Mouse (Mus musculus) midbrain, embryonic 13.5 days (tissue): ENCODE data around the gene Phb2. TPM values are rescaled to one million over a fixed set of nuclear protein-coding genes. Genes with fewer than 3 reads are reported as not detected.
"Not testable (repeated sequence)": the region's sequence is repeated elsewhere in the genome, so short reads cannot be mapped to it uniquely, and the experiment has no call there.

Experiments used
- ATAC-seq: fragments of 200-750 bp; cut with Nextera tagmentation; 2 replicates; pipeline ENCODE4 v1.8.0; 2017; ENCODE audit warnings: mild to moderate bottlenecking, moderate TSS enrichment, moderate library complexity
- H3K27ac ChIP-seq: fragments of 300-500 bp; sonication (generic); 2 replicates; pipeline ENCODE4 v1.5.1; 2015; ENCODE audit warnings: inconsistent platforms, mild to moderate bottlenecking, moderate library complexity
- H3K27me3 ChIP-seq: fragments of 300-500 bp; sonication (generic); 2 replicates; pipeline ENCODE4 v1.6.1; 2015; ENCODE audit warnings: mild to moderate bottlenecking, inconsistent platforms
- H3K36me3 ChIP-seq: fragments of 300-500 bp; sonication (generic); 2 replicates; pipeline ENCODE4 v1.6.1; 2015; ENCODE audit warnings: mild to moderate bottlenecking, inconsistent platforms
- H3K4me1 ChIP-seq: fragments of 300-500 bp; sonication (generic); replicated peaks from 2 replicates; pipeline ENCODE4 v1.6.1; 2015; ENCODE audit warnings: inconsistent platforms
- H3K4me2 ChIP-seq: fragments of 300-500 bp; sonication (generic); replicated peaks from 2 replicates; pipeline ENCODE4 v1.6.1; 2015; ENCODE audit warnings: moderate library complexity, mild to moderate bottlenecking, inconsistent platforms
- H3K4me3 ChIP-seq: fragments of 300-500 bp; sonication (generic); replicated peaks from 2 replicates; pipeline ENCODE4 v1.5.1; 2015; ENCODE audit warnings: mild to moderate bottlenecking, inconsistent platforms
- H3K9ac ChIP-seq: fragments of 300-500 bp; sonication (generic); replicated peaks from 2 replicates; pipeline ENCODE4 v1.6.1; 2015; ENCODE audit warnings: mild to moderate bottlenecking, inconsistent platforms
- H3K9me3 ChIP-seq: fragments of 300-500 bp; sonication (generic); 2 replicates; pipeline ENCODE4 v1.6.1; 2016; ENCODE audit warnings: mild to moderate bottlenecking, inconsistent platforms
- WGBS: fragments of 180-500 bp; shearing (Covaris S2); methylation state at CpG from one replicate; pipeline ENCODE4 v1.1.7; 2015; 5-methylcytosine and 5-hydroxymethylcytosine counted together
- polyA plus RNA-seq: library from polyadenylated mRNA; unstranded; fragments of >200 nt; fragmentation: Nextera tagmentation; extraction: Ambion mirVana; gene quantifications from 2 replicates; pipeline ENCODE4 v1.2.1, GENCODE M21; 2015

The Phb2 gene
- polyA plus RNA-seq, 1 experiment from 2014 or later = 276 TPM

- WGBS = 96% methylated on average over 7 of the region's 7 CpGs
- no peaks in the 10 kb centered on the region for H3K27me3 ChIP-seq
- ATAC-seq = no peak
Measured at GRCm38 (mm10) chr6:124678769-124679168, 33.4 kb upstream of the Phb2 start.

GRCm38 (mm10) chr6:124679486-124679885 is 32.6 kb upstream of the Phb2 start:
- WGBS = 96% methylated on average over 3 of the region's 3 CpGs
- no peak for ATAC-seq
- Histone ChIP-seq H3K4me1 (no peaks in the 10 kb centered on the region), H3K4me2 (no peak overlapping the region), H3K27ac (no peak overlapping the region), H3K9me3 (no peaks in the 10 kb centered on the region), H3K4me3 (no peak overlapping the region), H3K9ac (no peak overlapping the region), H3K36me3 (no peaks in the 10 kb centered on the region), H3K27me3 (no peaks in the 10 kb centered on the region)

More at GRCm38 (mm10) chr6:124678769-124679168, 33.4 kb upstream of the Phb2 start:
- no peak overlapping the region for H3K27ac ChIP-seq
- no peaks in the 10 kb centered on the region for H3K4me1 ChIP-seq
- no peak overlapping the region for H3K4me3 ChIP-seq
- no peak overlapping the region for H3K9ac ChIP-seq
- H3K9me3 ChIP-seq = no peaks in the 10 kb centered on the region
- H3K36me3 ChIP-seq = no peaks in the 10 kb centered on the region
- no peak overlapping the region for H3K4me2 ChIP-seq

- not testable (repeated sequence) for H3K36me3 ChIP-seq, H3K27ac ChIP-seq, H3K4me2 ChIP-seq, H3K9ac ChIP-seq, H3K27me3 ChIP-seq, H3K4me3 ChIP-seq, H3K4me1 ChIP-seq, H3K9me3 ChIP-seq, ATAC-seq
- WGBS = 55% methylated on average over 6 of the region's 6 CpGs
Measured at GRCm38 (mm10) chr6:124682291-124682690, 29.8 kb upstream of the Phb2 start.

- no peaks in the 10 kb centered on the region for H3K9me3 ChIP-seq
- no peak overlapping the region for H3K4me3 ChIP-seq
- H3K27ac ChIP-seq = no peak overlapping the region
- no peaks in the 10 kb centered on the region for H3K4me1 ChIP-seq
- H3K27me3 ChIP-seq = no peaks in the 10 kb centered on the region
- no peak for ATAC-seq
- H3K4me2 ChIP-seq = no peak overlapping the region
- H3K9ac ChIP-seq = no peak overlapping the region
- WGBS = 90% methylated on average over 14 of the region's 14 CpGs
- no peaks in the 10 kb centered on the region for H3K36me3 ChIP-seq
Measured at GRCm38 (mm10) chr6:124683591-124684417, 28.3 kb upstream of the Phb2 start.

GRCm38 (mm10) chr6:124685606-124686386 is 26.3 kb upstream of the Phb2 start:
- H3K9me3 ChIP-seq = no peaks in the 10 kb centered on the region
- no peak for ATAC-seq
- no peak overlapping the region for H3K9ac ChIP-seq
- no peak overlapping the region for H3K4me2 ChIP-seq
- no peaks in the 10 kb centered on the region for H3K36me3 ChIP-seq
- no peak overlapping the region for H3K4me3 ChIP-seq
- 90% methylated on average over 12 of the region's 12 CpGs for WGBS
- H3K27ac ChIP-seq = no peak overlapping the region
- no peaks in the 10 kb centered on the region for H3K4me1 ChIP-seq
- H3K27me3 ChIP-seq = no peaks in the 10 kb centered on the region

GRCm38 (mm10) chr6:124686644-124687043 is 25.5 kb upstream of the Phb2 start:
- not testable (repeated sequence) for H3K4me1 ChIP-seq, H3K4me2 ChIP-seq, H3K36me3 ChIP-seq, H3K9me3 ChIP-seq, H3K27ac ChIP-seq, ATAC-seq, H3K9ac ChIP-seq, H3K27me3 ChIP-seq, H3K4me3 ChIP-seq
- WGBS = 82% methylated on average over 1 of the region's 1 CpGs

- Histone ChIP-seq H3K36me3 (no peaks in the 10 kb centered on the region), H3K9ac (no peak overlapping the region), H3K4me2 (no peak overlapping the region), H3K4me3 (no peak overlapping the region), H3K27me3 (no peaks in the 10 kb centered on the region), H3K9me3 (no peaks in the 10 kb centered on the region), H3K4me1 (no peaks in the 10 kb centered on the region), H3K27ac (no peak overlapping the region)
- no peak for ATAC-seq
- 91% methylated on average over 8 of the region's 8 CpGs for WGBS
Measured at GRCm38 (mm10) chr6:124688151-124688758, 23.9 kb upstream of the Phb2 start.

- H3K27me3 ChIP-seq = no peaks in the 10 kb centered on the region
- WGBS = 94% methylated on average over 3 of the region's 3 CpGs
- no peak overlapping the region for H3K27ac ChIP-seq
- H3K4me1 ChIP-seq = peaks cover under 1% of the 10 kb centered on the region; the same call in 1 of the 2 replicates
- H3K9me3 ChIP-seq = no peaks in the 10 kb centered on the region
- H3K36me3 ChIP-seq = no peaks in the 10 kb centered on the region
- no peak overlapping the region for H3K4me3 ChIP-seq
- no peak overlapping the region for H3K4me2 ChIP-seq
- H3K9ac ChIP-seq = no peak overlapping the region
- no peak for ATAC-seq
Measured at GRCm38 (mm10) chr6:124689011-124689410, 23.1 kb upstream of the Phb2 start.

- WGBS = 91% methylated on average over 3 of the region's 3 CpGs
- Histone ChIP-seq H3K36me3 (no peaks in the 10 kb centered on the region), H3K4me1 (peaks cover 2% of the 10 kb centered on the region; the same call in 1 of the 2 replicates), H3K4me2 (no peak overlapping the region), H3K4me3 (no peak overlapping the region), H3K27me3 (no peaks in the 10 kb centered on the region), H3K9me3 (no peaks in the 10 kb centered on the region), H3K27ac (no peak overlapping the region), H3K9ac (no peak overlapping the region)
- ATAC-seq = no peak
Measured at GRCm38 (mm10) chr6:124690517-124690916, 21.6 kb upstream of the Phb2 start.

- Histone ChIP-seq H3K27me3 (no peaks in the 10 kb centered on the region), H3K9me3 (no peaks in the 10 kb centered on the region), H3K4me3 (no peak overlapping the region), H3K36me3 (0 out of 2 replicates have a peak, but pooled peaks cover 5% of the 10 kb centered on the region), H3K27ac (no peak overlapping the region), H3K4me1 (peaks cover 5% of the 10 kb centered on the region; the same call in 1 of the 2 replicates), H3K9ac (no peak overlapping the region), H3K4me2 (no peak overlapping the region)
- no peak for ATAC-seq
- 85% methylated on average over 15 of the region's 15 CpGs for WGBS
Measured at GRCm38 (mm10) chr6:124693243-124693981, 18.7 kb upstream of the Phb2 start.

- no peaks in the 10 kb centered on the region for H3K27me3 ChIP-seq
- no peak overlapping the region for H3K4me3 ChIP-seq
- peaks cover 5% of the 10 kb centered on the region; the same call in 1 of the 2 replicates for H3K4me1 ChIP-seq
- H3K4me2 ChIP-seq = no peak overlapping the region
- peaks cover 7% of the 10 kb centered on the region; the same call in 1 of the 2 replicates for H3K36me3 ChIP-seq
- ATAC-seq = peak; percentile 63
- 84% methylated on average over 15 of the region's 15 CpGs for WGBS
- no peaks in the 10 kb centered on the region for H3K9me3 ChIP-seq
- H3K27ac ChIP-seq = no peak overlapping the region
- H3K9ac ChIP-seq = no peak overlapping the region
Measured at GRCm38 (mm10) chr6:124694166-124694955, 17.8 kb upstream of the Phb2 start.
